Mouse (Mus musculus) cerebellum, postnatal 36 days (tissue): ENCODE measurements at regions not wholly inside any gene's neighbourhood (a gene's known extent, or its start where the extent isn't known, plus 50 kb on each side); places are given as distances from the start of the nearest gene placed in this dataset.
A peak's percentile ranks its signal among the peaks of the same experiment; 100 is the strongest.

Experiments
- DNase-seq, 2 experiments: peaks; one replicate each; pipeline ENCODE4 v3.0.0; 2021 to 2022; ENCODE audit warnings: mixed read lengths in 2 of 2

DNA sequence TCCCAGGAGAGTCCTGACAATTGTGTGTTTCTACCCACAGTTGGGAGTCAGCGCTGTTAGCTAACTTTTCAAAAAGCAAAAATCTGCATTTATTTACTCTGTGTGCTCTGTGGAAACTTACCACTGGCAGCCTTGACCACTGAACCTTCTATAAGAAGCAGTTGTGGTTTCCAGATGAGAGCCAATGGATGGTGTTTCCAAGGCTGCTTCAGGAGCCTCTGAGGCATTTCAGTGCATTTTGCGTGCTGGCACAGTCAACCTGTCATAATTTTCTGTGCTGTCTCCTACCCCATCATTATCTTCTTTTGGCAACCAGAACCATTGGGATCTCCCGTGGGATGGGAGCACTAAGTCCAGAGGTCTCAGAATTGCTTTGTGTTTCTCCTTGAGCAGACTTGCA lies 60.3 kb downstream of the 4930544G11Rik start:
- DNase-seq, result no peak

GRCm38 (mm10) chr6:66023531-66023930 lies 71.1 kb downstream of the 4930544G11Rik start:
- no peak for DNase-seq

DNA sequence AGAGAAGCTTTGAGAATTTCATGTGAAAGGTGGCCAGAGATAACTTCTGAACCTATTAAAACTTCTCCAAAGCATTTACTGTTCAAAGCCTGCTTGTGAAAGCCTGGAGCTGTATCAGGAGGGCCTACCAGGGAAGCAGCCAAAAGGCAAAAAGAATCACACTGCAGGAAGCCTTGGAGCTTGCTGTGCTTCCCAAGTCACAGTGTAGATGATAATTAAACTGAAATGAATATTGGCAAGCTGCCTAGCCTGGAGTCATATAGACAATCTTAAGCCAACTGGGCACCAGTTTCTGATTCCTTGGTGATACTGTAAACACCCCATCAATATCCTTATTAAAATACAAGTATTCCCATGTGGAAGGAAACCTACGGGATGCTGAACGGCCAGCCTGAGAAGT lies 84.4 kb downstream of the 4930544G11Rik start:
- DNase-seq, result peak in 1 of 2 experiments; percentile 13

- DNase-seq, result no peak
Observed at GRCm38 (mm10) chr6:66051852-66052251, 99.4 kb downstream of the 4930544G11Rik start.

- DNase-seq, result no peak
Observed at GRCm38 (mm10) chr6:66052386-66052785, 100.0 kb downstream of the 4930544G11Rik start.

- no peak for DNase-seq
Observed at GRCm38 (mm10) chr6:66053197-66053596, 100.8 kb downstream of the 4930544G11Rik start.

GRCm38 (mm10) chr6:66068874-66069273 lies 116.5 kb downstream of the 4930544G11Rik start:
- DNase-seq, result no peak

DNA sequence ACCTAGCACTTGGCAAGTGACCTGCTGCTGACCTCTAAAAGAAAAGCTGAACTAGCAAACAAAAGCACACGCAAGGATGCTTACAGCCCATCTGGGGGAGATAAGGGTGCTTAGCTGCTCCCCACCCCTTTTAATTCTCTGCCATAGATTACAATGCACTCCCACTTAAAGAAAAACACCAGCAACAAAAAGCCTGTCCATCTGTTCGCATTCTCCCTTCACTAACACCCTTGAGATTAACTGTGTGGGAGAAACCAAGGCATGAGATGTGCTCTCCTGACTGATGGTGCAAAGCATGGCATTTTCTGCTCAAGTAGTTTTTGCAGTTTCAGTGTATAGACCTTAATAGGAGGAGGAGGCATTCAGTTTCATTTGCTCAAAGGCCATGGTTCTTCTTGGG lies 125.0 kb downstream of the 4930544G11Rik start:
- DNase-seq, result no peak

DNA sequence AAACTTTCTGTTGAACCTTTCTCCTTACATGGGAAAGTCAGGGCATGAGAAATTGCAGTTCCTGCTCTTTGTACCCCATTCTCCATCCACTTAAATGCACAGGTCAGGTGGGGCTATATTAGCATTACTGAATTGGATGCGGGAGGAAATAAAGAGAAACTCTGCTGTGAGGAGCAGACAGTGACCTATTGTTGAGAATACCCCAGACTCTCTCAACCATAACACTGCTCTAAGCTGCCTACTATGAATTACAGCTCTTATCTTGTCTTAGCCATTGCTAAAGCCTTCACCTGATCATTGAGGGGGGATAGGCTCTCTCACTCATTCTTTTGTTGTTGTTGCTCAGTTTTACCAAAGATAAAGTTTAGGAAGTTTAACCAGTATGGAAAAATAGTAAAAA lies 126.4 kb downstream of the 4930544G11Rik start:
- no peak for DNase-seq

DNA sequence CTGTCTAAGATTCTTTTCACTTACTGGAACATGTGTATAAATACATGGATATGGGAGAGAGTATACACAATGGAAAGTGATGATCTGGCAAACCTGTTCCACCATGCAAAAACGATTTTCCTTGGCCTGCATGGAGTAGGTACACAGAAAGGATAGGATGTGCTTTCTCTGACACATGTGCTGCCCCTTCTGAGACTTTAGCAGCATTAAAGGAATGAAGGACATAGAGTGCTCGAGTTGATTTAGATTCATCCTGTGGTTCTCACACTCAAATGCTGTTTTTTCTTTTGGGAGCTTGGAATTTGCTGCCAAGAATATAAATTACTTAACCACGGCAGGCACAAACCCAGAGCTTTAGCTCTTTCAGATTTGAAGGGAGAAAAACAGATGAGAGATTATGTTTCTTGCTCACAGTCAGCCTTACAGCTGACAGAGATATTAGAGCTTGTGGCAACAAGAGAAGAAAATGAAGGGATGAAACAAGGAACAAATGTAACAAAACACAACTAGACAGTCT lies 149.2 kb downstream of the 4930544G11Rik start:
- DNase-seq, result no peak

- DNase-seq, result no peak
Observed at GRCm38 (mm10) chr6:66114366-66114765, 162.0 kb downstream of the 4930544G11Rik start.

DNA sequence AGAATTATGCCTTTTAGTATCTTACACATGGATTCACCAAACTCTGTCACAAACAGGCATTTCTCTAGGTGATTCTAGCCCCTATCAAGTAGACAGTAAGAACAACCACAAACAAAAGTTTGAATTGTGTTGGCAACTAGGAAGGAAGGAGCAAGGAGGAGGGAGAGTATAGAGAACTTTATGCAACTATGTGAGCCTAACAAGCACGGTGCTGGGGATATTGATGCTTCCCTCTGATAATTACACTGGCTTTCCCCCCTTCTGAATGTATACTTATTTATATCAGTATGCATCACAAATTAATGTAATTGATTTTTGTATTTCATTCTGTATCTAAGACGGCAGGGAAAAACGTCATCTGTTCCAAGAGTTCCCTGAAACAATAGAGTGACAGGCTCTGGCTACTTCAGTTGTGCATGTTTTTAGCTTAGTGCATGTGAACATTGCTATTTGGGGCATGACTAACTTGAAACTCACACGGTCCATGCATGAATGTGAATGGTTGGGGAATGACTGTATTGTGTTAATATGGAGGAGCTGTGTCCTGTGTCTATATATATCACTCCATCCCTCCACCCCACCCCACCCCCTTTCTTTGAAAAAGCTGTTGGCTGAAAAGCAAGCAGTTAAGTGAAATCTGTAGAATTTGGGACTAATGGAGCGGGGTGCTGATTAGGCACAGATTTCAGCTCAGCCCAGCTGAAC lies 169.2 kb downstream of the 4930544G11Rik start:
- no peak for DNase-seq

DNA sequence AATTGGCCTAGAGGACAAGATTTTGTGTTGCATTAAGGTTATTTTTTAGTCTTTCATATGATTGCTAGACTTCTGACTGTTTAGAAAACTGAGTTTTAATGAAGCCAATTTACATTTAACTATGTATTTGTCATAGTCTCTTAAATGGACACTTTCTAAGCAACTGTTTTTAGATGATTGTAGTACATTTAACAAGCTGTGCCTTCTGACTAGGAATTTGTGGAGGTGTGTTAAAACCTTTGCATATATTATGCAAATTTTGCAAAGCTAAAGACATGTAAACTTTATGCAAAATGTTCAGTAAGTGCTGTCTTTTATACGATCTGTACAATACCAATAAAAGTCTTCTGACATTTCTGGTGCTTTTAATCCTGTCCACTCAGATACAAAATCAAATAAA lies 171.9 kb downstream of the 4930544G11Rik start:
- DNase-seq, result no peak

GRCm38 (mm10) chr6:66151786-66152185 lies 199.4 kb downstream of the 4930544G11Rik start:
- DNase-seq, result no peak

- DNase-seq, result no peak
Observed at GRCm38 (mm10) chr6:66154831-66155230, 202.4 kb downstream of the 4930544G11Rik start.

DNA sequence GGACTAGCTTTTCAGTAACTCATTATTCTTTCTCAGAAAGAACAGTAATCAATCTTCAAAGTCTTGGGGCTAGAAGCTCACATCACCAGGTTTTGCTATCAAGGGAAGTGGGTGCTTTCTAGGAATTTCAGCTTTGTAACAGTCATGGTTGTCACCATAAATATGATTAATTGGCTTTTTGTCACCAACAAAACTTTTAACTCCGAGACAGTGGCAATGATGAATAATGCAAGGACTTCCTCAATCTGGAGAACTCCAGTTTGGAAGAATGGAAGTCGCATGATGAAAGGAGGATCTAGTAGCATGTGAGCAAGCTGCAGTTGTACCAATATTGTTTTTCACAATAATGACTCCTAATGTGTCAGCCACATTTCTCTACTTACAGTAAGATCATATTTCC lies 208.4 kb downstream of the 4930544G11Rik start:
- no peak for DNase-seq

GRCm38 (mm10) chr6:66168913-66169312 lies 216.5 kb downstream of the 4930544G11Rik start:
- no peak for DNase-seq

DNA sequence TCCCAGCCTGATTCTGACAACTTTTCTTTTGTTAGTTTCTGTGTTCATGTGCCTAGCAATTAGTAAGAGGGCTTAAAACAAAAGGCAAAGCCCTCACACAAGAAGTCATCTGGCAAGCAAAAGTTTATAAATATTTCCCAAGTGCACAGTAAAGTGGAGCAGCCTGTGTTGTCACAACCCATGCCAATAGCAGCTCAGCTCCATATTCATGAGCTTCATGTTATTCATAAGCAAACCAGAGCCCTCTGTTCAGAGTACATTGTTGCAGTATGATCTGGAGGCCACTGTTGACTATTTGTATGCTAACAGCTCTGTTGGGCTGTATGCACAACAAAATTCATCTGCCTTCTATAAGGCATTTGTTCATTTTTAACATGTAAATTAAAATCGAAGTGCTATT lies 245.6 kb downstream of the 4930544G11Rik start:
- no peak for DNase-seq

DNA sequence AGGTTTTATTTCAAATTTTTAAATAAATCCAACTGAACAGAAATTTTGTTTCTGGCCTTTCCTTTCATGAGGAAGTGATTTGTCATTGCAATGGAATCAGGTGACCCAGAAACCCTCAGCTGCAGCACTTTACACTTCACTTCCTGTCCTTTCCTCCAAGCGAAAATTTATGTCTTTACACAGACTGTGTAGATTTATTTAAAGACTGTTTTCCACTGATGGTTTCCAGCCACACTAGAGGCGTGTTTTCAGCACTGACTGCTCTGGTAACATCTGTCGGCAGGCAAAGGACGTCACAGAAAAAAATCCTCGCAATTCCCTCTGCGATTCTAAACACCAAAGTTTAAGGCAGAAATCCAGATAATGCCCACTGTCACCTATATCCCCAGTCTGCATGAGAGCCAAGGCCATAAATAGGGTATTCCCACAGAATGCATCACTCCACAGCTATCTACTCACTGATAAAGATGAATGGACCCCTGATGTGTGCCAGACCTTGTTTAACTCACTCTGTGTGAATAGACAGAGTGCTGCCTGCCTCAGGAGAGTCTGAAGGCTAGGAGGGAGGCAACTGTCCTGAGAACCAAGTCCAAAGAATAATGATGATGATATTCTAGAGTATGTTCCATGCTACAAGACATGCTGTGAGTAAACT lies 247.9 kb downstream of the 4930544G11Rik start:
- DNase-seq, result no peak

DNA sequence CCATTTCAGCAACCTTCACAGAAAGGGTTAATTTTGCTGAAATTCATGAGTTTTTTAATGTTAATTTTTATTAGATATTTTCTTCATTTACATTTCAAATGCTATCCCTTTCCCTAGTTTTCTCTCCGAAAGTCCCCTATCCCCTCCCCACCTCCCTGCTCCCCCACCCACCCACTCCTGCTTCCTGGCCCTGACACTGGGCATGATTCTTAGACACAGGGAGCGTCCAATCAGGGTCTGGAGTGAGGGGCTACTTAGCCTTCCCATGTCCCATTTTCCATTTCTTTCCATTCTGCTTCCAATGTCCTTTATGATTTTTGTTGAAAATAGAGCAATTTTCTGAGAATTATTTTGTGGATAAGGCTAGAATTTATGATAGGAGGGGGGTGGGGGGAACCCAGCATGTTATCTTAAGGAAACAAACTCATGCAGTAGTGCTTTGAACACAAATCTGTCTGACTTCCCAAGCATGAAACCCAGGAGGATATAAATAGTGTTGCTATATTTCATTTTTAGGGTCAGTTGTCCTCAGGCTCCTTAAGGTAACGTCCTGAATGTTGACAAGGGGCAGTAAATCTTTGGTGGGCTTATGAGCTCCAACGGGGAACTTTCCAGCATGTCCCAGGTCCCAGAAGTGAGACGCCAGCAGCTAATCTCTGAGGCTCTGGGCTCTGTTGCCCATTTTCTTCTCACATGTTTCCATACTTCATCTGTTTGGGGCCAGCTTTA lies 254.0 kb downstream of the 4930544G11Rik start:
- DNase-seq, result no peak

- no peak for DNase-seq
Observed at GRCm38 (mm10) chr6:66217543-66217942, 265.1 kb downstream of the 4930544G11Rik start.

GRCm38 (mm10) chr6:66224164-66224903 lies 271.9 kb downstream of the 4930544G11Rik start:
- no peak for DNase-seq

DNA sequence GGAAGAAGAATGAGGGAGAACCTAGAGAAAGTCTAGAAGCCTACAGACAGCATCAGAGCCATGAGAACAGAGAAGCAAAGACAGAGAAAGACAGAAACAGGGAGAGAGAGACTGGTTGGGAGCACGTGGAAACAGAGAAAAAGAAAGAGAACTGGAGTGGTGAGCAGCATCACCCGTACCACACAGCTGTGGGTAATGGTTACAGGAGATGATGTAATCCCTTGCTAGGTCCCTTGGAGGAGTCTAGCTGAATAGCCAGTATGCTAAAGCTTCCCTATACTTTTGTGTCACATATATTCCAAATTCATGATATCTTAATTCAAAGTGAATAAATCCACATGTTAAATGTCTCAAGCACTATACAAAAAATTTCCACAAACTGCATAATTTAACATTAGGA lies 284.0 kb downstream of the 4930544G11Rik start:
- DNase-seq, result no peak
